Mouse (Mus musculus): ENCODE results near the gene Trpm3.
A peak's percentile ranks its signal among the peaks of the same experiment; 100 is the strongest.
"Not testable (repeated sequence)": the region's sequence is repeated elsewhere in the genome, so short reads cannot be mapped to it uniquely, and the experiment has no call there.

Gene Trpm3

DNA sequence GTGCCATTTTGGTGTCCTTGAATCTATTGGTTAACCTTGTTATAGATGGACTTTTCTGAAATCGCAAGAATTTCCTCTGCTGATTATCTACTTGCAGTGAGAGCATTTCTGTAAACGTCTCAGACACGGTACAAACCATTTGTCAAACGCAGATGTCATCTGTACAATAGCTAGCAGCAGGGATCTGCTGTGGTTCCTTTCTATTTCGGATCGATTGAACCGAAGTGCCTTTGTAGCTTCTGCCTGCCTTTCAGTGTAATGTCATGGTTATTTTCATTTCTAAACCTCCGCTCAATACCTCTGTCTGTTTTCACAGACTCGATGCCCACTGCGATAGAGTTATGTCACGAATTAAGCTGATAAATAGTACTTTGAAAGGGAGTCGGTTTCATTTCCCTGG, 708.9 kb downstream of the Trpm3 start:
- DNase-seq (ENCODE audit: low read depth, low spot score), result no peak

DNA sequence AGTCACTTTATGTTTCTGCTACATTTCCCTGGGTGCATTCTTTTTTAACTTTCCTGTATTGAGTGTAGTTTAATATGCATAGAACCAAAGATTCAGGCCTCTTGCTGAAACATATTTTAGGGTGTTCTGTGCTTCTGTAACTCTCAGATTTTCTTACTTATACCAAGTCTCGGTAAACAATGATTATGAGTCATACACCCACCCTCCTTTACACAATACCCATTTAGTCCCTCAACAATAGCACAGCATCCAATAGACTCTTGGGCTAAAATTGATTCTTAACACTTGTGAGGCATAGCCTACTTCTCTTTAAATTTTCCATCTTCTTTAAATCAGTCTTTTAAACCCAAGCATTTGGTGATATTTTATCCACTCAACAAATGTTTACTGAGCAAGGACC, 709.4 kb downstream of the Trpm3 start:
- DNase-seq (ENCODE audit: low read depth, low spot score), result no peak

DNA sequence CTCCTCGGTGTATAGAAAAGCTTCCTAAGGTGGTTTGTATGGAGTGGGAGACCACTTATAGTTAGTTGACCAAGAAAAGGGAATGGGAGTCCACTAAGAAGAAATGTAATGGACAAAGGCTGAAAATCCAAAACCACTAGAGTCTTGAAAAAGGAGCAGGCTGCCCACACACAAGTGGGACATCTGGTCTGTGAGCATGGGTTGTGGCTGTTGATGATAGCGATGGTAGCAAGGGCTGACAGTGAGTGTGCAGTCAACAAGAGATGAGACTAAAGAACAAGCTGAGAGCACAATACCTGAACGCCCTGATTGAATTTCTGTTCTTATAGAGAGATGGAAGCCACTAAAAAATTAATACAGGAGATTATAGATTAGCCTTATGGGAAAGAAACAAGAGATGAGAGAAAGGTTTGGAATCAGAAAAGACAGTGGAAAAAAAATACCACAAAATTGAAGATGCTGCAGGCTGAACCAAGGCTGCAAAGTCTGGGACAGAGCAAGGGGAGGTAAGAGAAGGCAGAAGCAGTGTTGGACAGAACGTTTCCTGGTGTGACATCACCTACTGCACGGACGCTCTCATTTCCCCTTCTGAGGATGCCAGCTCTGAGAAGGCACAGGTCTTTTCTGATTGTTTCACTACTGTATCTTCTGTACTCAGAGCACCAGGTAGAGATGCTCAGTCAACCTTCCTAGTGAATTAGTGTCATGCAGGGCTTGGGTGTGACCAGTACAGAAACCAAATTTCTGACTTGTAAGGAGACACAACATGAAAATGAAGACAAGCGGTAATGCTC, 710.1 kb downstream of the Trpm3 start:
- no peak for DNase-seq (ENCODE audit: low read depth, low spot score)

DNA sequence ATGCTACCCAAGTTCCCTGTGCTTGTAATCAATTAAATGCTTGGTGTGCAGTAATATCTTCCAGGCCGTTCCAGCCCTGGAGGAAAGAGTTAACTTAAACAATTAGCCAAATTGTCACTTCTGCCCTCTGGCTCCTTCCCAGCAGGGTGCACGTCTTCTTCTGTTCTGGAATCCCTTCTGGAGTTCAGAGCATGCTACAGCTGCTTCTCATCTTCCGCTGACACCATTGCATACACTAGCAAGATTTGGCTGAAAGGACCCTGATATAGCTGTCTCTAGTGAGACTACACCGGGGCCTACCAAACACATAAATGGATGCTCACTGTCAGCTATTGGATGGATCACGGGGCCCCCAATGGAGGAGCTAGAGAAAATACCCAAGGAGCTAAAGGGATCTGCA, 712.6 kb downstream of the Trpm3 start:
- DNase-seq (ENCODE audit: low read depth, low spot score), result not testable (repeated sequence)

DNA sequence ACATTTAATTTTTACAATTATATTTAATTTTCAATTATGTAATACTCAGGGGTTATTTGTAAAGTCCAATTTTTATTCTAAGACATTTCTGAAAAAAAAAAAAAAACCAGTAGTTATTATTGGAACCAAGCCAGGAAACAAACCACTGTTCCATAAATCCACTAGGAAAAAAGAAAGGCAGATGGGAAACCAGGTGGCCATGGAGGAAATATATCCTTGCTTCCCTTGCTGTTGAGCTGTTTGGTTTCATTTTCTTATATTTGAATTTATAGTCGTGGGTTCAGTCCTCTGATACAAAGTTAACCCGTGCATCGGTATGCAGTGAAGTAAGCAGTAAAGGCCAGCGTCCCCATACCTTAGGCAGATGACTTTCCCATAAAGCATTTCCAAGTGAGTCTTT, 720.8 kb downstream of the Trpm3 start:
- no peak for DNase-seq (ENCODE audit: low read depth, low spot score)

DNA sequence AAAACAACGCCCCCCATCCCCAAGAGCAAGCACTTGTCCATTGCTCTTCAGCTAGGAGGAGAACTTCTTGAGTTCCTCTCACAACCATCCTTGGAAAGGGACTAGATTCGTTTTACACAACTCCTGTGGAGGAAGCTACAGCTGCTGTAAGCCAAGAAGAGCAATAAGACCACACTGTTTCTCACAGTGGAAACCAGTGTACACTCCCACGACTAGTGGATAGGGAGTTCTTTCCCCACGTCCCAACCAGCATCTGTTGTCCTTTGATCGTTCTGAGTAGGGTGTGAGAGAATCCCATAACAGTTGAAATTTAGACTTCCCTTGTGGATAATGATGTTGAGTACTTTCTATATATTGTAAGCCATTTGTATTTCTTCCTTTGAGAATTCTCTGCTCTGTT, 728.6 kb downstream of the Trpm3 start:
- DNase-seq (ENCODE audit: low read depth, low spot score), result no peak

DNA sequence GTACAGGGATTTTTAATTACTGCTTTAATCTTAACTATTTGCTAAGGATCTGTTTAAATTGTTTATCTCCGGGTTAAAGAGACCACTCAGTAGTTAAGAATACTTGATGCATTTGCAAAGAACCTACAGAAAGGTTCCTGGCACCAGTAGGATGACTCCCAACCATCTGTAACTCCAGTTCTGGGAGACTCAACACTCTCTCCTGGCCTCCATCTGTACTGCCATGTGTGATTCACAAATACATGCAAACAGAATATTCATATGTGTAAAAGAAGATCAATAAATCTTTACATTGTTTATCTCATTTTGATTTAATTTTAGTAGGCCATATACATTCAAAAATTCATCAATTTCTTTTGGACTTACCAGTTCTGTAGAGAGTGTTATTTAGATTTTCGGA, 731.0 kb downstream of the Trpm3 start:
- DNase-seq (ENCODE audit: low read depth, low spot score), result no peak

DNA sequence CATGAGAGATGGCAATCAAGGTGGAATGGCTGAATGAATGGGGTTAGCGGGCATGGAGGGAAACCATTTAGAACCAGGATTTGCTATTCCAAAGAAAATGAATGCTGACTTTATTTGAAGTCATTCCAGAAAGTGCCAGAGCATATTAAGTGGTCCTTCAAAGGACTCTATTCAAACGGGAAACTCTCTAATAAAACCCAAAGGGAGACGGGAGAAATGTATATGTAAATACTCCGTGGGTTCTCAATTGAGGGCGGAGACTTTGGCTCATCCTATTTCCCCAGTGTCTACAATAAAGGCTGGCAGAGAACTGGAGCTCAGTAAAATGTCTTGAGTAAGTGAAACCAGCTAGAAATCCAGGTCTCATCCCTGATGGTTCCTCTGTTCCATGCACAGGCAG, 733.6 kb downstream of the Trpm3 start:
- no peak for DNase-seq (ENCODE audit: low read depth, low spot score)

DNA sequence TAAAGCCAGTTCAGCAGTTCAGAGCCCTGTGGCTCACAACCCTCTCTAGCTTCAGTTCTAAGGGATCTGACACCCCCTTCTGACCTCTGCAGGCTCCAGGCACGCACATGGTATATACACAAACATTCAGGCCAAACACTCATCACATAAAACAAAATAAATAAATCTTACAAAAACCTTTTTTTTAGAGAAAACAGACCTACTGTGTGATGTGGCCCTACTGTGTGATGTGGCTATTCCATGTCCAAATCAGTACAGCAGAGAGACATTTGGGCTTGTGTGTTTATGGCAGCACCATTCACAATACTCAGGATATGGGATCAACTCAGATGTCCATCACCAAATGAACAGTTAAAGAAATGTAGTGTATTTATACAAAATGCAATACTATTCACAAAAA, 741.4 kb downstream of the Trpm3 start:
- DNase-seq (ENCODE audit: low read depth, low spot score), result no peak

DNA sequence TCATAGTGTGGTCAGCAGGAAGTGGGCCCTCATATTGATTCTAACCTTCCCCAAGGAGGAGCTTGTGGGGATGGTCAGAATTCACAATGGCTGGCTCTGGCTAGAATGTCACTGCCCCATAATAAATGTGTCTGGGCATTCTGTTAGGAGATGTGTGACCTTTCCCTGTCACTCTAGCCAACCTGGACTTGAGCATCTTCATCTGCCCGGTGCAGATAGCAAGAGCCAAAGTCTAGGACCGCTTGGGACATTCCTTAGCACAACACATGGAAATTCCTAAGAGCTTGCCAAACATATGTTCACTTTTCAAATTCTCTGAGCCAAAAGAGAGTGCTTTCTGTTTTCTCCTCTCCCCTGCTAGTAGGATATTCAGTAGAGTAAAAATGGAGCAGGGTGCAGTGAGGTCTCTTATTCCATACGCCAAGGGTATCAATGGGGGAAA, 743.8 kb downstream of the Trpm3 start:
- no peak for DNase-seq (ENCODE audit: low read depth, low spot score)

DNA sequence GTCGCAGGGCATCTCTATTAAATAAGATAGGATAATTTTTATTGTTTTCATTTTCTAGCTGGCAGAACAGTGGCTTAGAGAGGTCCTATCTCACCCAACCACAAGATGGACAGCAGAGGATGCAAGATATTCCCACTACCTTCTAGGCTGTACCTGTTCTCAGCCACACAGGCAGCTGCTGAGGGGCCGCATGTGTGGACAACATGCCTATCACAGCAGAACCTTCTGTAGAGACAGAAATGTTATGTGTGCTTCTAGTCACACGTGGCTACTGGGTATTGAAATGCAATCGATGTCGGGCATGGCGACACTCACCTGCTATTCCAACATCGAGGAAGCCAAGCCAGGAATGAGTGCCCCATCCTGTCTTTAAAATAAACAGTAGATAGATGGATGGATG, 744.3 kb downstream of the Trpm3 start:
- no peak for DNase-seq (ENCODE audit: low read depth, low spot score)

DNA sequence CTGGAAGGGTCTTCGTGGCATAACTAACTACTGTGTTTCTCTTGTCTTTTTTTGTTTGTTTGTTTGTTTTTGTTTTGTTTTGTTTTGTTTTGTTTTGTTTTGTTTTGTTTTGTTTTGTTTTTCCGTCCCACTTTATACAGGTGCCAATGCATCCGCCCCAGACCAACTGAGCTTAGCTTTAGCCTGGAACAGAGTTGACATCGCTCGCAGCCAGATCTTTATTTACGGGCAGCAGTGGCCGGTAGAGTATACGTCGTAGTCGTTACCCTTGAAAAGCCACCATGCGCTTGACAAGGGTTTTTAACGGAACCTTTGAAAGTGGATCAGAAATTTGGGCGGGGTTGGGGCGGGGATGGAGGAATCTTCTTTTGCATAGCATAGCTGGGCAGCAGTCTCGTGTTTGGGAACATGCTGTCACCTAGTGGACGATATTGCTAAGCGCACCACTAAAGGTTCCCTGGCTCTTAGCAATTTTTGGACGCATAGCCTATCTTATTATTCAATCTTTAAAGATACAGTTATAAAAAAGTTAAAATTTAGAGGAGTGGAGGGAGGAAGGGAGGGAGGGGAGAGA, 745.0 kb downstream of the Trpm3 start:
- peak; percentile 33 for DNase-seq (ENCODE audit: low read depth, low spot score)

DNA sequence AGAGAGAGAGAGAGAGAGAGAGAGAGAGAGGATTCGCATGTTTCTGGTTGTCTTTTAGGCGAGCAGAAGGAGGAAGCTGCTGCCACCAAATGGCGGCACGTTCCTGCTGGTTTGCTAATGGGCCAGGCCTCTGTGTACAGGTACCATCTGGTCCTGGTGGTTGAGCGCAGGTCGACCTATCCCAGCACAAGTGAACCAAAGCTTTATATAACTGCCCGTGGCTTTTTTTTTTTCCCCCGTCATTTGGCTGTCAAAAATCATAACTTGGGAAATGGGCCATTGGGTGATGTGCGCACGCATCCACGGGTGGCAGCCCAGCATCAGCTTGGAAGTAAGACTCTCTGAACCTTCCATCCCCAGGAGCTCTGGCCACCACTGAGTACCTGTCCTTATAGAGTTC, 745.5 kb downstream of the Trpm3 start:
- DNase-seq (ENCODE audit: low read depth, low spot score), result peak; percentile 4

DNA sequence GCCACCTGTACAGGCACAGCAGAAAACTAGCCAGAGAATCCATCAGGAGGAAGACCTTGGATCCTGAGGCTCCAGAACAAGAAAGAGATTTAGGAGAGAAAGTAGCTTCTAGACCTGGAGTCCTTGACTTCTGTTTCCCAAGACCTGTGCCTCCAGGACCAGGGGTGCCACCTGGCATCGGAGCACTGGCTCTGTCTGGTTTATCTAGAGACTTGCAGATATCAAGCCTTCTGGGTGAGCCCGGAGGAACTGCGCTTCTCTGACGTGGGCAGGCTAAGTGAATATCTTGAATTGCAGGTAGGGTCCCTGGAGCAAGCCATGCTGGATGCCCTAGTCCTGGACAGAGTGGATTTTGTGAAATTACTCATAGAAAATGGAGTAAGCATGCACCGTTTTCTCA, 746.2 kb downstream of the Trpm3 start:
- DNase-seq (ENCODE audit: low read depth, low spot score), result no peak

DNA sequence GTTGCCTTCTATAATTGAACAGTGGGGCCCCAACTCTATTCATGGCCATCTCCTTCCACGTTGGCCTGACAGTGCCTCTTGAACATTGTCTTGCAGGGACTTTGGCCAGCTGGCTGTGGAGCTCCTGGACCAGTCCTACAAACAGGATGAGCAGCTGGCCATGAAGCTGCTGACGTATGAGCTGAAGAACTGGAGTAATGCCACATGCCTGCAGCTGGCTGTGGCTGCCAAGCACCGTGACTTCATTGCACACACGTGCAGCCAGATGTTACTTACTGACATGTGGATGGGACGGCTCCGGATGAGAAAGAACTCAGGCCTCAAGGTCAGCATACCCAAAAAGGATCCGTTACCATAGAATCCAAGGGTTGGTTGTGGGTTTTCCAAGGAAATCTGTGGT, 763.0 kb downstream of the Trpm3 start:
- no peak for DNase-seq (ENCODE audit: low read depth, low spot score)

DNA sequence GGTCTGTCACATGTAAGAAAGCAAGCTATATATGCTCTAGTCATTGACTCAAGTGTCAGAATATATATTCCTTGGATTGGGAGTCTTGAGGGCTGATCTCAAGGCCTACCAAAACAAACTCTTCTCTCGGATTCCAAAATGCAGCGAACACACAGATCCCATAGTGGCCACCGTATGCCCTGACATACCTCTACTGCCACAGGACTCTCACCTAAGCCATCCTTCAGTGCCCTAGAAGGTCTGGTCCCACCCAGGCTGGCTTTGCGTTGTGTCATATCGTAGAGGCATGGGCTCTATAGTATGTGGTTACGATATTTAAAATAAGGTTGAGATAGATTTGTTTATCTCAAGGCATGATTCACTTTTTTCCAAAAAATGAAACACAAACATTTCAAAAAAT, 763.5 kb downstream of the Trpm3 start:
- no peak for DNase-seq (ENCODE audit: low read depth, low spot score)

DNA sequence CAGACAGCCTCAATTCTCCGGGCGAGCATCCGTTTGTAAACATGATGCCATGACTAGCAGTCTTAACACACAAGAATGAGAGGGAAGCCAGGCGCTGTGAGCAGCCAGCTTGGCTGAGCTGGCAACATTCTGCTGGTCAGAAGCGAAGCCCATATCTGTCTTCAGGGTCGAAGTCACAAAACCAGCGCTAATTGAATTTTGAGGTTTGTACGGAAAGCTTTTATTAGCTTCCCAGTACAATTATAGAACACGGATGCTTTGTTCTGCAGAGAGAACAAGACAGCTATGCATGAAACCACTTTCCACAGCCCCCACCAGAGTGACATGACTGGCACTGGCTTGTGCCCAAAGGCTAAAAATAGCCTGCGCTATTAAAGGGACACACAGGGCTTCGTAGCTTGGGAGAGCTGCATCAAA, 766.2 kb downstream of the Trpm3 start:
- DNase-seq (ENCODE audit: low read depth, low spot score), result no peak

DNA sequence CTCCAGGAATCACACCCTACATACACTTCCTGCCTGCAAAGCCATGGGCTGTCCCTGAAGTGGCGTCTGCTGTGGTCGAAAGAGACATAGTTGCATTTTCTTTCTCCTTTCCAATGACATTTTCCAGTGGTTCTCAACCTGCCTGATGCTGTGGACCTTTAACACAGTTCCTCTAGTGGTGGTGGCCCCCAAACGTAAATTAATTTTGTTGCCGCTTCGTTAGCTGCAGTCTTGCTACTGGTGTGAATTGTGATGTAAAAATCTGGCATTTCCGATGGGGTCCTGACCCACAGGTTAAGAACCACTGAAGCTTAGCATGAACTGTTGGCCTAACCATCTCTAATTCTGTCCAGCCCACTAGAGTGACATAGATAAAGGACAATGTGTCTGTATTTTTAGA, 771.8 kb downstream of the Trpm3 start:
- no peak for DNase-seq (ENCODE audit: low read depth, low spot score)

DNA sequence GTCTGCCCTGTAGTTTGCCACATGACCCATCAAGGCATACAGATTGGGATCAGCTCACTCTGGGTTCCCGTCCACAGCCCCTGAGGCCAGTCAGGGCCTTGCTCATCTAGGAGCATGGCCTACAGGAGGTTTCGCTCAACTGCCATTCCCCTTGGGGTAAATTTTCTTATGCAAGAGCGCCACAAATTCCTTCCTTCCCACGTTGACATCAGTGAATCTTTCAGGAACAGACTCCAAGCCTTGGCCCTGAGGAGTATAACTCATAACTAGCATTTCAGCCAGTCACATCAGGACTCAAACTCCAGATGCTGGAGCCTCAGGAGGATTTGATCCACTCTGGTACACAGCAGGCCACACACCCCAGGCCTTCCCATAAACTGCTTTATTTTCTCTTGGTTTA, 774.1 kb downstream of the Trpm3 start:
- DNase-seq (ENCODE audit: low read depth, low spot score), result no peak

DNA sequence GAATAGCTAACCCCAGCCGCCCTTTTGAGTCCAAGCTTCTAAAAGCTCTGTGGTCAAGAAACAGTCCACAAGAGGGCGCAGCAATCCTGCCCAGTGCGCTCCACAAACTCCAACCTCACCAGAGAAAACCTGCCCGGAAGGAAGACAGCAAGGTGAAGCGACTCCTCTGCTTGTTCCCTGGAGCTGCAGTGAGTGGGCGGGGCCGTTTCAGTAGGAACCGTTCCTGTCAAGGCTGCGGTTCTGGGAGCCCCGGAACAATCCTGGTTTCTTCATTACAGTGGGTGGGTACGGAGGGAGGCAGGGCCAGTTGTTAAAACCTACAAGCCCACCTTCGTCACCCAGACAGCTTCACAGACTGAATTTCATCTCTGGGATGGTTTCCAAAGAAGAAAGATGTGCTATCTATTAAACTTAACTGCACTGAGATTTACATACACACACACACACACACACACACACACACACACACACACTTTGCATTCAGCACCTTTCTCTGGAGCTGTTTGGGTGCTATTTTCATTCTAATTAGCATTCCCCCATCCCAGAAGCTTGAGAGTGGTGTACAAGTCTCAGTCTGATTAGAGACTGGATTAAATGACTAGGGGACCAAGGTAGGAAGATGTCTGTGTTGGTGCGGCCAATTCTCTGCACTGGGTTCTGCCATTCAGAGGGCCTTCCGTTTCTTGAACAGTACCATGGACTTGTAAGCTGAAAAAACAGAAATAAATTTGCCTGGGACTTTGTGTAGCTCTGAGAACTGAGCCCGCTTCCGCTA, 777.2 kb downstream of the Trpm3 start:
- DNase-seq (ENCODE audit: low read depth, low spot score), result peak; percentile 65

DNA sequence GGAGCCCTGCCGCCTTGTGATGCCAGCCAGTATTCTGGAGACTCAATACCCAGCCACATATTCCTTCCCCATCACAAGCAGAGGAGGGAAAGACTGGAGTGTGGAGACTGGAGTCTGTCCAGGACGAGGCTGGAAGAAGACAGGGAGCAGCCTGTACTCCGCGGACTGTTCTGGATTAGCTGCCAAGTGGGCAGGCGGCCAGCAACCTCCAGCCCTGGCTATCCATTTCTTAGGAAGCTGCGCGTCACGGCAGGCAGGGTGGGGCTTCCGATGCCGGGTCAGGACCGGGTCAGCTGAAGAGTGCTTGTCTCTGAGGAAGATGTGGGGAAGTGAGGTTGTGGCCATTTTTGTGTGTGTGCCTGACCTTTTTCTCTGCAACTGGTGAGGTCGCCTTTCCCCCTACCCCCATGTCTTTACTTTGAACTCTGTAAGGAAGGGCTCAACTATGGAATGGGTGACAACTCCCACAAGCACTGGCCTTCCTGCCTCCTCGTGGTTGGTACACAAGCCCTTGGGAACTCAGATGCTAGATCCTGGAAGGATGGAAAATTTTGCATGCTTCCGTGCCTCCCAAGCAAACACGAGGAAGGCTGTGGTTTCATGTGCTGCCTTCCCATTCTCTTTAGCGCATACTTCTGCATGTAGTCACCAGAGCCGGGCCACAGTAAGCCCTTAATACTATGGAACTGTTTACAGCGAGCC, 777.9 kb downstream of the Trpm3 start:
- DNase-seq (ENCODE audit: low read depth, low spot score), result no peak

DNA sequence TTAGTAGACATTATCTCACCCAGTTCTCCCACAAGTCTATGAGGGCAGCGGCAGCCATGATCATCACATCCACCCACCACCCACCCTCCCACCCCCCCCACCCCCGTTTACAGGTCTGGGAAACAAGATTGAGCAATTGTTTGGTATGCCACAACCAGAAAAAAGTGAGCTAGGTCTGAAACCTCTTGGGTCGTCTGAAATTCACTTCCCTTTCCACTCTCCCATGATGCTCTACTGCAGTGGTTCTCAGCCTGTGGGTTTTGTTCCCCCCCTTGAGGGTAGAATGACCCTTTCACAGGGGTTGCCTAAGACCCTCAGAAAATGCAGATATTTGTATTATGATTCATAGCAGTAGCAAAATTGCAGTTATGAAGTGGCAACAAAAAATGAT, 778.5 kb downstream of the Trpm3 start:
- DNase-seq (ENCODE audit: low read depth, low spot score), result no peak

Measured in A20 (cell line).